Mouse (Mus musculus) testis, adult 2 months (tissue): ENCODE measurements around the gene Tango6. TPM values are rescaled to one million over a fixed set of nuclear protein-coding genes. Genes with fewer than 3 reads are reported as not detected.
"Not testable (repeated sequence)": the region's sequence is repeated elsewhere in the genome, so short reads cannot be mapped to it uniquely, and the experiment has no call there.

Experiments
- H3K27ac ChIP-seq: fragments of 200-500 bp; 2 replicates; pipeline ENCODE4 v1.5.1; 2012; ENCODE audit warnings: low read depth, low read length; ENCODE audit not compliant: control insufficient read depth, insufficient read depth
- H3K27me3 ChIP-seq: fragments of 200-500 bp; 2 replicates; pipeline ENCODE4 v1.6.1; 2012; ENCODE audit warnings: mild to moderate bottlenecking, low read length, moderate library complexity; ENCODE audit not compliant: control insufficient read depth, insufficient read depth
- H3K36me3 ChIP-seq: fragments of 200-500 bp; 2 replicates; pipeline ENCODE4 v1.6.1; 2012; ENCODE audit warnings: mild to moderate bottlenecking, low read length; ENCODE audit not compliant: control insufficient read depth, insufficient read depth
- H3K4me1 ChIP-seq: fragments of 200-500 bp; 2 replicates; pipeline ENCODE4 v1.6.1; 2012; ENCODE audit warnings: low read length; ENCODE audit not compliant: control insufficient read depth, insufficient read depth
- H3K4me3 ChIP-seq: fragments of 200-500 bp; 2 replicates; pipeline ENCODE4 v1.5.1; 2012; ENCODE audit warnings: low read depth, mild to moderate bottlenecking, low read length, moderate library complexity, mixed read lengths; ENCODE audit not compliant: control insufficient read depth
- CTCF ChIP-seq: fragments of 200-500 bp; IDR thresholded peaks from 2 replicates; pipeline ENCODE4 v1.5.1; 2012; ENCODE audit warnings: low read depth, mild to moderate bottlenecking, inconsistent platforms, low read length, moderate library complexity; ENCODE audit not compliant: control insufficient read depth, insufficient read depth, insufficient replicate concordance
- POLR2A ChIP-seq: fragments of 200-500 bp; IDR thresholded peaks from 2 replicates; pipeline ENCODE4 v1.6.1; 2012; ENCODE audit warnings: low read depth, mild to moderate bottlenecking, inconsistent platforms, low read length, moderate library complexity; ENCODE audit not compliant: control insufficient read depth
- polyA plus RNA-seq: library from polyadenylated mRNA; depleted of rRNA; stranded (reverse); fragments of >200 nt; gene quantifications from 2 replicates; pipeline ENCODE4 v1.2.3, GENCODE M21; 2012

Gene Tango6
- polyA plus RNA-seq, 1 experiment, result 3.3 TPM

- Histone ChIP-seq H3K4me3 (no peak overlapping the region), H3K36me3 (no peaks in the 10 kb centered on the region), H3K4me1 (no peaks in the 10 kb centered on the region), H3K27me3 (no peaks in the 10 kb centered on the region), H3K27ac (no peak overlapping the region)
- TF ChIP-seq CTCF (no peak), POLR2A (no peak)
Measured at GRCm38 (mm10) chr8:106799821-106800220, 117.0 kb downstream of the Tango6 start.

- TF ChIP-seq POLR2A, result no peak
- TF ChIP-seq CTCF, result no peak
- no peak overlapping the region for H3K27ac ChIP-seq
Measured at GRCm38 (mm10) chr8:106801261-106801660, 118.4 kb downstream of the Tango6 start.

GRCm38 (mm10) chr8:106802384-106803137, 119.7 kb downstream of the Tango6 start:
- not testable (repeated sequence) for H3K4me1 ChIP-seq, H3K36me3 ChIP-seq, H3K27ac ChIP-seq, H3K27me3 ChIP-seq
- H3K4me3 ChIP-seq, result peak overlapping the region; percentile 22; the same call in 1 of the 2 replicates

More at GRCm38 (mm10) chr8:106801261-106801660, 118.4 kb downstream of the Tango6 start:
- Histone ChIP-seq H3K4me1 (no peaks in the 10 kb centered on the region), H3K36me3 (no peaks in the 10 kb centered on the region), H3K27me3 (no peaks in the 10 kb centered on the region), H3K4me3 (no peak overlapping the region)

GRCm38 (mm10) chr8:106805859-106806258, 123.0 kb downstream of the Tango6 start:
- no peaks in the 10 kb centered on the region for H3K4me1 ChIP-seq
- TF ChIP-seq POLR2A (no peak), CTCF (peak; percentile 9; the same call in 1 of the 2 replicates)
- no peak overlapping the region for H3K27ac ChIP-seq
- H3K4me3 ChIP-seq, result no peak overlapping the region
- no peaks in the 10 kb centered on the region for H3K27me3 ChIP-seq
- H3K36me3 ChIP-seq, result no peaks in the 10 kb centered on the region

GRCm38 (mm10) chr8:106807461-106807860, 124.6 kb downstream of the Tango6 start:
- Histone ChIP-seq H3K4me1 (no peaks in the 10 kb centered on the region), H3K4me3 (no peak overlapping the region), H3K27me3 (no peaks in the 10 kb centered on the region), H3K36me3 (no peaks in the 10 kb centered on the region), H3K27ac (no peak overlapping the region)
- no peak for TF ChIP-seq POLR2A
- TF ChIP-seq CTCF, result no peak

- H3K4me1 ChIP-seq, result no peaks in the 10 kb centered on the region
- H3K27ac ChIP-seq, result no peak overlapping the region
- no peak overlapping the region for H3K4me3 ChIP-seq
- no peaks in the 10 kb centered on the region for H3K36me3 ChIP-seq
- no peak for TF ChIP-seq POLR2A
- no peak for TF ChIP-seq CTCF
- H3K27me3 ChIP-seq, result no peaks in the 10 kb centered on the region
Measured at GRCm38 (mm10) chr8:106809726-106810125, 126.9 kb downstream of the Tango6 start.

GRCm38 (mm10) chr8:106810406-106810805, 127.5 kb downstream of the Tango6 start:
- TF ChIP-seq POLR2A (no peak), CTCF (no peak)
- H3K4me1 ChIP-seq, result no peaks in the 10 kb centered on the region
- H3K36me3 ChIP-seq, result no peaks in the 10 kb centered on the region
- no peak overlapping the region for H3K4me3 ChIP-seq
- no peaks in the 10 kb centered on the region for H3K27me3 ChIP-seq
- no peak overlapping the region for H3K27ac ChIP-seq
